Mouse (Mus musculus): ENCODE data around the gene Bmp8a.
"Not testable (repeated sequence)": the region's sequence is repeated elsewhere in the genome, so short reads cannot be mapped to it uniquely, and the experiment has no call there.

- not testable (repeated sequence) for TF ChIP-seq CTCF (IDR thresholded peaks at IDR 0.05; ENCODE audit: control insufficient read depth, insufficient read depth, insufficient replicate concordance, low read depth, low read length); POLR2A (IDR thresholded peaks at IDR 0.05; ENCODE audit: control insufficient read depth, low read depth, low read length)
Observed at GRCm38 (mm10) chr4:123295026-123295425, 48.0 kb downstream of the Bmp8a start.

Data from testis, adult 2 months (tissue).